Mouse (Mus musculus): Measurements from ENCODE around the gene Prkch. TPM values are rescaled to one million over a fixed set of nuclear protein-coding genes. Genes with fewer than 3 reads are reported as not detected.

The Prkch gene
- polyA plus RNA-seq, 1 experiment from 2014 or later, result 11.2 TPM

DNA sequence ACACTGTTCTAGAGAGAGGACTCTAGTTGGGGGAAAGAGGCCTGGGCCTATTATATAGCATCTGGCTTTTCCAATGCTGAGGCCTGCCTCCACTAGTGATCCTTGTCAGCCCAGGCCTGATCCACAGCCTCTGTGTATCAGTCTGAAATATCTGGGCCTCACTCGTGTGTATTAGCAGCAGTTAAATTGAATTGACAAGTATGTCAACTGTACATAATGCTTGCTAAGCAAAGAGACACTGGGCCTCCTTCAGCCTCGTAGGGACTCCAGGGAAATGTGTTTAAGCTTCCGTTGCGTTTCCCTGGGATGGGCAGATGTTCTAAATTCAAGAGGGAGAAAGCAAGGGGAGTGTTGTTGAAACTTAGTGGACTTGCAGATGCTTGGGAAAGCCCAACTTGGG, 112.3 kb downstream of the Prkch start:
- no peak overlapping the region for H3K4me2 ChIP-seq (ENCODE audit: low read length)
- H3K4me3 ChIP-seq (replicated peaks; ENCODE audit: low read depth, low read length), result no peak overlapping the region
- no peaks in the 10 kb centered on the region for H3K4me1 ChIP-seq (replicated peaks; ENCODE audit: insufficient read depth, low read length)
- WGBS, result 87% methylated on average over 4 of the region's 4 CpGs
- TF ChIP-seq CTCF (IDR thresholded peaks at IDR 0.05; ENCODE audit: low read depth), result no peak
- no peak overlapping the region for H3K9ac ChIP-seq (ENCODE audit: low read depth, low read length)
- no peaks in the 10 kb centered on the region for H3K36me3 ChIP-seq (ENCODE audit: insufficient read depth, low read length)
- no peak for DNase-seq (ENCODE audit: low spot score)
- ATAC-seq (replicated peaks; ENCODE audit: low FRiP score, low read depth), result no peak
- H3K9me3 ChIP-seq (replicated peaks; ENCODE audit: low read length), result no peaks in the 10 kb centered on the region
- no peak overlapping the region for H3K27ac ChIP-seq
- H3K27me3 ChIP-seq (ENCODE audit: insufficient read depth, low read length), result no peaks in the 10 kb centered on the region

DNA sequence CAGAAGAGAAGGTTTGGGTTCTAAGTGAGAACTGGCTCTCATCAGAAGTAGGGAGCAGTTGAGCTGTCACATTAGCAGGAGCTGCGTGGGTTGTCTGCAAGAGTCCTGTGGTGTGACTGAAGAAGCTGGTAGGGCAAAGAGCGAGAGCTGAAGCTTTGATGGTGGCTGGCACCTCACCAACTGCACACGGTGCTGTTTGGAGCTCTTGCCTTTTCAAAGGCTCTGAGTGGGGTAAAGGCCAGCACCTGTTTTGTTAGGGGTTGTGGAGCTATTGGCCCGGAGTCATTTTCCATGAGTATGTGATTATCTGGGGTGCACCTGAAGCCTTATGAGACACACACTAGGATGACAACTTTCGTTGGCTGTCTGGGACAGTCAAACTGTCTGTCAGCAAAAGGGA, 113.8 kb downstream of the Prkch start:
- Histone ChIP-seq H3K9ac (ENCODE audit: low read depth, low read length) (no peak overlapping the region), H3K4me3 (replicated peaks; ENCODE audit: low read depth, low read length) (no peak overlapping the region), H3K4me1 (replicated peaks; ENCODE audit: insufficient read depth, low read length) (no peaks in the 10 kb centered on the region), H3K4me2 (ENCODE audit: low read length) (no peak overlapping the region), H3K27me3 (ENCODE audit: insufficient read depth, low read length) (no peaks in the 10 kb centered on the region), H3K9me3 (replicated peaks; ENCODE audit: low read length) (no peaks in the 10 kb centered on the region), H3K27ac (no peak overlapping the region), H3K36me3 (ENCODE audit: insufficient read depth, low read length) (no peaks in the 10 kb centered on the region)
- ATAC-seq (replicated peaks; ENCODE audit: low FRiP score, low read depth), result no peak
- TF ChIP-seq CTCF (IDR thresholded peaks at IDR 0.05; ENCODE audit: low read depth), result no peak
- no peak for DNase-seq (ENCODE audit: low spot score)
- 84% methylated on average over 5 of the region's 5 CpGs for WGBS

DNA sequence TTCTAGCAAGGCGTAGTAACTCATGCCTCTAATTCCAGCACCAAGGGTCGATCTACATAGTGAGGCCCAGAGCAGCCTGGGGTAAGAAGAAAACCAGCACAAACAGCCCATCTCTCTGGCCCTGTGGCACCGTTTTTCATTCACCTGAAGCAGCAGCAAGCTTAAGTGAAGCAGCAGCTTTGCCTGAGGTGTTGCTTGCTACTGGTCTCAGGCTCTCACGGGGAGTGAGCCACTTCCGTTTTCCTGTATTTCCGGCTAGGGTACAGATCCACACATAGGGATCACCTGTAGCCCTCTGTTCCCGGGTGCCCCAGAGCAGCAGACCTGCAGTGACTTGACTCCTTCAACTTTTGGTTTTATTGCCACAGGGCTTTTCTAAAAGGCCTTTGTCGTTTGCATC, 114.2 kb downstream of the Prkch start:
- Histone ChIP-seq H3K36me3 (ENCODE audit: insufficient read depth, low read length) (no peaks in the 10 kb centered on the region), H3K27ac (no peak overlapping the region), H3K4me3 (replicated peaks; ENCODE audit: low read depth, low read length) (no peak overlapping the region), H3K9ac (ENCODE audit: low read depth, low read length) (no peak overlapping the region), H3K27me3 (ENCODE audit: insufficient read depth, low read length) (no peaks in the 10 kb centered on the region), H3K4me1 (replicated peaks; ENCODE audit: insufficient read depth, low read length) (no peaks in the 10 kb centered on the region), H3K4me2 (ENCODE audit: low read length) (no peak overlapping the region), H3K9me3 (replicated peaks; ENCODE audit: low read length) (no peaks in the 10 kb centered on the region)
- TF ChIP-seq CTCF (IDR thresholded peaks at IDR 0.05; ENCODE audit: low read depth), result no peak
- DNase-seq (ENCODE audit: low spot score) (no peak), ATAC-seq (replicated peaks; ENCODE audit: low FRiP score, low read depth) (no peak)
- 58% methylated on average over 8 of the region's 8 CpGs for WGBS

DNA sequence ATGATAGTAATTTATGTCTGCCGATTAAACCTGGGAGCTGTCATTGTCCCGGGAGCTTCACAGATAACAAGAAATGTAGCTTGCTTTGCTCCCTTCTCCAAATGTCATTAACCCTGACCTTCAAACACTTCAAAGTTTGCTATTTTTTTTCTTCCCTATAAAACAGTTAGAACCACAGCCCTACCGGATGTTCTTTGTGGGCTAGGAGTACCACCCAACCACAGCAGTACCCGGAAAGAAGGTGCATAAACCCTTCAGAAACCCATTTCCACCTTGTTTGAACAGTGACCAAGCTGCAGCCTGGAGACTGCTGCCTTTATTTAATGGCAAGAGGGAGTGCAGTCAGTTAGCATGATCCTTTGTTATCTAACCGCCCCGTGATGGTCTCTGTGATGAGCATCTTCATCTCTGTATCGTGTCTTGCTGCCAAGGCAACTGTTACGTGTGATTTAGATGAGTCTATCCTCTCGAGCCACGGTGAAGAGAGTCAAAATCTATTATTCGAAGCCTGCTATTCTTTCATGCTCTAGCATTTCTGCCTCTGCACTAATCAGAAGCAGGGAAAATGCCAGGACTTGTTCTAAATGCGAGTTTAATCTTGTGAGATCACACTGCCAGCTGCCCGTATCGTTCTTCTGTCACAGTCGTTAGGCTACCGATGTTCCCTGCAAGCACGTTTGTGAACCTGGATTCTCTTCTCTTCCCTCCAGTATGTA, 115.0 kb downstream of the Prkch start:
- Histone ChIP-seq H3K27me3 (ENCODE audit: insufficient read depth, low read length) (no peaks in the 10 kb centered on the region), H3K9me3 (replicated peaks; ENCODE audit: low read length) (no peaks in the 10 kb centered on the region), H3K4me1 (replicated peaks; ENCODE audit: insufficient read depth, low read length) (no peaks in the 10 kb centered on the region), H3K9ac (ENCODE audit: low read depth, low read length) (no peak overlapping the region), H3K4me3 (replicated peaks; ENCODE audit: low read depth, low read length) (no peak overlapping the region), H3K27ac (no peak overlapping the region), H3K36me3 (ENCODE audit: insufficient read depth, low read length) (no peaks in the 10 kb centered on the region), H3K4me2 (ENCODE audit: low read length) (no peak overlapping the region)
- no peak for TF ChIP-seq CTCF (IDR thresholded peaks at IDR 0.05; ENCODE audit: low read depth)
- 46% methylated on average over 17 of the region's 17 CpGs for WGBS
- ATAC-seq (replicated peaks; ENCODE audit: low FRiP score, low read depth), result no peak
- DNase-seq (ENCODE audit: low spot score), result no peak

DNA sequence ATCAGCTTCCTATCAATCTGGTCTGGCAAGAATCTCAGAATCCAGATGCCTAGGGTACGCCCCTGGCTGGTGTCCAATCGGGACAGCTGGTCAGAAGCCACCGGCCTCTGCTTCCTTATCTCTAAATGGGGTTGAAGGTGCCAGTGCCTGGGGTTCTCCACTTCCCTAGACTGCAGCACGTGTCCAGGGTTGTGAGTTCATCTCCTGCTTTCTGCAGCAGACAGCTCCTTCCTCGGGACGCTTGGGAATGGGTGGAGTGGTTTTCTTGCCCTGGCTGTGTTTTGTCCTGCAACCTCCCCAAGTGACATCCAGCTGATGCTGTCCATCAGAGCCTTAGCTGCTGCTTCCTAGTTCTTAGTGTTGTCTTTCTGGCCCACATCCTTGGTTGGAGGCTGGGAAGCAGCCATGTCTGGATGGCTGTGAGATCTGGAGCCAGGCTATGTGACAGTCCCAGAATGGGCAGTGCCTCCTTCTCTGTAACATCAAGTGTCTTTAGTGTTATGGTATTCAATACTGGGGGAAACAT, 116.0 kb downstream of the Prkch start:
- WGBS, result 55% methylated on average over 6 of the region's 6 CpGs
- H3K27ac ChIP-seq, result no peak overlapping the region
- H3K4me2 ChIP-seq (ENCODE audit: low read length), result no peak overlapping the region
- no peaks in the 10 kb centered on the region for H3K4me1 ChIP-seq (replicated peaks; ENCODE audit: insufficient read depth, low read length)
- H3K9ac ChIP-seq (ENCODE audit: low read depth, low read length), result no peak overlapping the region
- H3K9me3 ChIP-seq (replicated peaks; ENCODE audit: low read length), result no peaks in the 10 kb centered on the region
- H3K36me3 ChIP-seq (ENCODE audit: insufficient read depth, low read length), result no peaks in the 10 kb centered on the region
- ATAC-seq (replicated peaks; ENCODE audit: low FRiP score, low read depth) (no peak), DNase-seq (ENCODE audit: low spot score) (no peak)
- TF ChIP-seq CTCF (IDR thresholded peaks at IDR 0.05; ENCODE audit: low read depth), result no peak
- H3K4me3 ChIP-seq (replicated peaks; ENCODE audit: low read depth, low read length), result no peak overlapping the region
- H3K27me3 ChIP-seq (ENCODE audit: insufficient read depth, low read length), result no peaks in the 10 kb centered on the region

DNA sequence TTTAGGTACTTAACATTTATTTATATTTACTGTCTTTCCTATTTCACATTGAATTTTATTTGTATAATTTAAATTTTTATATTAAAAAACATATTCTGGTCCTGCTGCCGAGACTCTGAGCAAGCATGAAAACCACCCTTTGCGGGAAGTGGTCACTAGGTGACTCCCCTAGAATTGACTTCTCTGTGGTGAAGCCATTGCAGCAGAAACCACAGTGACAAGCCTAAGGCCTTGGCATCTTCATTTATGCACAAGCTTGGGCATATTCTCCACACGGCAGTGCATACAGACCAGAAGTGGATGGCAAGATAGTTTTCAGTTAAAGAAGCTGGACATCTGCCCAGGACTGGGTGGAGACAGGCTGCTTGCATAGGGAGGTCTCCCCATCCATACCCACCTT, 117.4 kb downstream of the Prkch start:
- no peak overlapping the region for H3K9ac ChIP-seq (ENCODE audit: low read depth, low read length)
- H3K9me3 ChIP-seq (replicated peaks; ENCODE audit: low read length), result no peaks in the 10 kb centered on the region
- no peaks in the 10 kb centered on the region for H3K4me1 ChIP-seq (replicated peaks; ENCODE audit: insufficient read depth, low read length)
- no peak overlapping the region for H3K4me3 ChIP-seq (replicated peaks; ENCODE audit: low read depth, low read length)
- no peak overlapping the region for H3K27ac ChIP-seq
- no peak overlapping the region for H3K4me2 ChIP-seq (ENCODE audit: low read length)
- TF ChIP-seq CTCF (IDR thresholded peaks at IDR 0.05; ENCODE audit: low read depth), result no peak
- WGBS, result 86% methylated on average over 3 of the region's 3 CpGs
- no peak for ATAC-seq (replicated peaks; ENCODE audit: low FRiP score, low read depth)
- H3K27me3 ChIP-seq (ENCODE audit: insufficient read depth, low read length), result no peaks in the 10 kb centered on the region
- DNase-seq (ENCODE audit: low spot score), result no peak
- H3K36me3 ChIP-seq (ENCODE audit: insufficient read depth, low read length), result no peaks in the 10 kb centered on the region

DNA sequence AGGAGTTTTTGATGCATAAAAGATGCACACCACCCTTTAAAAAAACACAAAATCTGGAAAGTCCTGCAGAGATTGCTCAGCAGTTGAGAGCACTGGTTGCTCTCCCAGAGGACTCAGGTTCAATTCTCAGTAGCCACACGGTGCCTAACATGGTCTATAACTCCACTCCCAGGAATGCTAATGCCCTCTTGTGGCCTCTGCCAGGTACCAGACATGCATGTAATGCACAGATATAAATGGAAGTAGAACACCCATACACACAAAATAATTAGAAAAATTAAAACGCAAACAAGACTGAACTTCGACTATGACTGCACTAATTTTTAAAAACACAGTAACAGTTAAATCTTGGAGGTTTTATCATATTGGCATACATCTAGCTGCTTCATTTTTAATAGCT, 119.8 kb downstream of the Prkch start:
- H3K9ac ChIP-seq (ENCODE audit: low read depth, low read length), result no peak overlapping the region
- TF ChIP-seq CTCF (IDR thresholded peaks at IDR 0.05; ENCODE audit: low read depth), result peak; percentile 38; the same call in 1 of the 2 replicates
- 74% methylated on average over 3 of the region's 3 CpGs for WGBS
- no peak for ATAC-seq (replicated peaks; ENCODE audit: low FRiP score, low read depth)
- no peak overlapping the region for H3K4me2 ChIP-seq (ENCODE audit: low read length)
- H3K4me1 ChIP-seq (replicated peaks; ENCODE audit: insufficient read depth, low read length), result no peaks in the 10 kb centered on the region
- H3K9me3 ChIP-seq (replicated peaks; ENCODE audit: low read length), result no peaks in the 10 kb centered on the region
- H3K27ac ChIP-seq, result no peak overlapping the region
- no peaks in the 10 kb centered on the region for H3K27me3 ChIP-seq (ENCODE audit: insufficient read depth, low read length)
- H3K4me3 ChIP-seq (replicated peaks; ENCODE audit: low read depth, low read length), result no peak overlapping the region
- no peak for DNase-seq (ENCODE audit: low spot score)
- no peaks in the 10 kb centered on the region for H3K36me3 ChIP-seq (ENCODE audit: insufficient read depth, low read length)

All from kidney, postnatal 0 days (tissue).